In genomic region chr5:92871048-92871447, GRCm38 (mm10) we compare ENCODE assay signal across 19 mouse cellular contexts.
A peak's percentile ranks its signal among the peaks of the same experiment; 100 is the strongest.
DNase-seq lines count a peak whose midpoint lies in the region; ATAC-seq and TF ChIP-seq lines count a peak whose summit lies in the region.
"Had no signal": no experiment of that assay in that cellular context is flagged by ENCODE, and none has a peak within 500 bp of the region (broad histone marks: within the 10 kb centered on the region; RNA-seq: fewer than 3 reads in every experiment).

No protein-coding gene starts in this region.

- no peak overlapping the region for H3K4me3 ChIP-seq in kidney, embryonic 15.5 days (replicated peaks)
- no peak overlapping the region for H3K4me3 ChIP-seq in small intestine, adult 2 months (ENCODE audit: low read depth, low read length)
- H3K4me3 ChIP-seq: embryonic facial prominence, embryonic 12.5 days; forebrain, embryonic 15.5 days; heart, embryonic 13.5 days had no signal

- peak; percentile 59 for DNase-seq in kidney, adult 11 months
- peak; percentile 65 for DNase-seq in kidney, adult 9 months
- no peak for DNase-seq in kidney, postnatal 10 days
- no peak for DNase-seq in right cerebral cortex, postnatal 14 days
- DNase-seq: adrenal gland, postnatal 14 days; cerebellum, adult 11-12 months; cerebellum, adult 9-10 months; cerebellum, postnatal 25 days; gastrocnemius, postnatal 36 days; heart, adult 11 months; heart, postnatal 36 days had no signal

- no peaks in the 10 kb centered on the region for H3K27me3 ChIP-seq in kidney, embryonic 15.5 days
- H3K27me3 ChIP-seq in small intestine, adult 2 months (ENCODE audit: control insufficient read depth, insufficient read depth, low read length), result no peaks in the 10 kb centered on the region
- H3K27me3 ChIP-seq: embryonic facial prominence, embryonic 12.5 days; forebrain, embryonic 15.5 days; heart, embryonic 13.5 days; Patski had no signal

- TF ChIP-seq CTCF in small intestine, adult 2 months (IDR thresholded peaks at IDR 0.05; ENCODE audit: extremely low read depth, insufficient read length, insufficient replicate concordance, low read depth, low read length), result no peak

- no peak for ATAC-seq in kidney, embryonic 15.5 days (replicated peaks; ENCODE audit: low FRiP score)
- no peak for ATAC-seq in inflammation-experienced regulatory T-cells, adult 6 months
- ATAC-seq: activated CD4-positive, CD25-positive, alpha-beta regulatory T cell, adult 4 months; forebrain, embryonic 15.5 days; Patski had no signal

- peaks cover 12% of the 10 kb centered on the region; the same call in 1 of the 2 replicates for H3K4me1 ChIP-seq in kidney, embryonic 15.5 days
- peaks cover 25% of the 10 kb centered on the region; the same call in 1 of the 2 replicates for H3K4me1 ChIP-seq in small intestine, adult 2 months (ENCODE audit: control insufficient read depth, insufficient read depth, insufficient read length, low read length)
- H3K4me1 ChIP-seq: embryonic facial prominence, embryonic 12.5 days had no signal

- TF ChIP-seq POLR2A in small intestine, adult 2 months (IDR thresholded peaks at IDR 0.05; ENCODE audit: low read depth, low read length), result no peak

- H3K9me3 ChIP-seq in kidney, embryonic 15.5 days (replicated peaks), result no peaks in the 10 kb centered on the region
- H3K9me3 ChIP-seq: embryonic facial prominence, embryonic 12.5 days; forebrain, embryonic 15.5 days; heart, embryonic 13.5 days had no signal

- no peak overlapping the region for H3K9ac ChIP-seq in kidney, embryonic 15.5 days
- H3K9ac ChIP-seq: embryonic facial prominence, embryonic 12.5 days; forebrain, embryonic 15.5 days; heart, embryonic 13.5 days had no signal

- no peak overlapping the region for H3K4me2 ChIP-seq in kidney, embryonic 15.5 days
- H3K4me2 ChIP-seq: embryonic facial prominence, embryonic 12.5 days; forebrain, embryonic 15.5 days; heart, embryonic 13.5 days had no signal

- WGBS in kidney, embryonic 15.5 days, result 17% methylated on average over 3 of the region's 3 CpGs
- WGBS in small intestine, adult 2 months, result 17% methylated on average over 3 of the region's 3 CpGs

- no peak overlapping the region for H3K27ac ChIP-seq in kidney, embryonic 15.5 days
- H3K27ac ChIP-seq in small intestine, adult 2 months (ENCODE audit: insufficient read depth, low read depth, low read length), result peak overlapping the region; percentile 53
- H3K27ac ChIP-seq: embryonic facial prominence, embryonic 12.5 days; forebrain, embryonic 15.5 days; heart, embryonic 13.5 days had no signal

- H3K36me3 ChIP-seq in kidney, embryonic 15.5 days, result no peaks in the 10 kb centered on the region
- 0 out of 2 replicates have a peak, but pooled peaks cover 4% of the 10 kb centered on the region for H3K36me3 ChIP-seq in small intestine, adult 2 months (ENCODE audit: control insufficient read depth, insufficient read depth, low read length)
- H3K36me3 ChIP-seq: embryonic facial prominence, embryonic 12.5 days; forebrain, embryonic 15.5 days; heart, embryonic 13.5 days had no signal

Comparison
In these comparisons a context has a peak if more than half of its experiments do, and no peak if none do; other contexts are left out.
1. DNase-seq: peak in kidney, adult 11 months (single experiment) and kidney, adult 9 months (single experiment); none in kidney, postnatal 10 days (single experiment) and right cerebral cortex, postnatal 14 days (single experiment).